Mouse (Mus musculus): Measurements from ENCODE around the gene Mthfd1l. TPM values are rescaled to one million over a fixed set of nuclear protein-coding genes. Genes with fewer than 3 reads are reported as not detected.

Mthfd1l gene
- polyA plus RNA-seq, 1 experiment from 2014 or later: 26.0 TPM

DNA sequence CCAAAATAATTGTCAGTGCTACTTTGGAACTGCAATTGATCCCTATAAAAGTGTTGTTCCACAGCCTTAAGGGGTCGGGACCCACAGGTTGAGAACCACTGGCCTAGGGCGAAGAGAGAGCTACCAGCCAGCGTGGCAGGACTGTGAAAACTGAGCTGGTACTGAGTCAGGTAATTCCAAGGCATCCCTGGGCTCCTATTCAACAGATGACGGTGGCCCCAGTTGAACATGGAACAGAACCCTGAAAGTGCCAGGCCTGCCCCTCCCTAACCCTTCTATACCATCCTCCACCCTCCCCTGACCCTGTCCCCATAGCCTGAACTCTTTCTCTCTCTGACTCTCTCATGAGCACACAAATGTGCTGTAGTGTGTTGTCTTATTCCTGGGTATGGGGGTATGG, 77.3 kb downstream of the Mthfd1l start:
- H3K4me2 ChIP-seq: no peak overlapping the region
- DNase-seq: no peak
- H3K4me1 ChIP-seq (replicated peaks): no peaks in the 10 kb centered on the region; the same call in 1 of the 2 replicates
- no peak overlapping the region for H3K4me3 ChIP-seq (replicated peaks)
- peaks cover 61% of the 10 kb centered on the region for H3K36me3 ChIP-seq
- H3K27me3 ChIP-seq: no peaks in the 10 kb centered on the region
- WGBS (ENCODE audit: insufficient replicate concordance): 83% methylated on average over 4 of the region's 4 CpGs
- H3K9me3 ChIP-seq (replicated peaks): no peaks in the 10 kb centered on the region
- ATAC-seq (ENCODE audit: low read depth): no peak
- no peak overlapping the region for H3K9ac ChIP-seq
- H3K27ac ChIP-seq: no peak overlapping the region

DNA sequence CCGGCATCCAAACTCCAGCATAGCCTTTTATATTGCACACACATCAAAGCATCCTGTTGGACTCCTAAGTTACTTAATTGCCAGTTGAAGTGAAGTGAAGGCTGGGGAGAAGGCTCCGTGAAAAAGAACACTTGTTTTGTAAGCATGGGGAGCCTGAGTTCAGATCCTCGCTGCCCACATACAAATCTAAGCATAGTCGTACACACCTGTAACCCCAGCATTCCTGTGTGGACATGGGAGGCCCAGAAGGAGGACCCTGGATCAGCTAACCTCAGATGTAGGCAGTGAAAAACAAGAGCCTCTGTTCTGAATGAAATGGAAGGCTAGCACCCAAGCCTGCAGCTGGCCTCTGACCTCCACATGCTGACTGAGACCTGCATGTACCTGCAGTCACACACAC, 79.8 kb downstream of the Mthfd1l start:
- 88% methylated on average over 4 of the region's 4 CpGs for WGBS (ENCODE audit: insufficient replicate concordance)
- no peak for DNase-seq
- H3K9ac ChIP-seq: no peak overlapping the region
- no peaks in the 10 kb centered on the region for H3K27me3 ChIP-seq
- no peaks in the 10 kb centered on the region for H3K9me3 ChIP-seq (replicated peaks)
- no peaks in the 10 kb centered on the region; the same call in 1 of the 2 replicates for H3K4me1 ChIP-seq (replicated peaks)
- no peak for ATAC-seq (ENCODE audit: low read depth)
- H3K27ac ChIP-seq: no peak overlapping the region
- H3K4me3 ChIP-seq (replicated peaks): no peak overlapping the region
- H3K4me2 ChIP-seq: no peak overlapping the region
- H3K36me3 ChIP-seq: peaks cover 67% of the 10 kb centered on the region

DNA sequence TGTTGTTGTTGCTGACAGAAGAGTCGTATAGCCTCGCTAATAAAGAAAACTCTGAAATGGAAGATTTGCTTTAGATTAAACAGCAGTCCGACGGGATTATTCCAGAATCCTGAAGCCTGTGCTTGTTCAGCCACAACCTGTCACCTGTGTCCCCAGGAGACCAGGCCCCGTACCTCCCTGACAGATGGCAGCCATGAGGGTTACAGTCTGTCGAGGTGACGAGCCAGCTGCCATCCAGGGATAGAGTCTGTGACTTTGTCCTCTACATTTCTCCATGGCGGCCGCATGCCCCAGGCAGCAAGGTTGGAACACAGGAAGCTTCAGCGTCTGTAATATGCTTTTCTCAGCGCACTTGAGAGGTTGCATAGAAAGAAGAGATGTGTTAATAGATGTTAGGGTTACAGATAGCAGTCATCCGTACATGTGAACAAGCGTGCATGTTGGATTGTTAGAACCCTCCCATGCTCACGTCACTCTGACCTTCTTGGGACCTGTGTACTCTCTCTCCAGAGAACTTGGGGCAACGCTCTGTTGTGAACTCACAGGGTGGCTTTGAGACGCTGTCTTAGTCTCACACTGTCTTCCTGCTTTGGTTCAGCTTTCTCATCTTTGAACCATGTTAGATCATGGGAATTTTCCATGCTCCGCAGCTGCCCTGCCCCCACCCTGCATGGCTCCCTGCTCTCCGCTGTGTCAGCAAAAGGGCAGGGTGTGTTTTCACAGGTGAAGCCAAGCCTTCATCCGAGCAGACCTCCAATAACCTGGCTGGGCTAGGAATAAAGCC, 80.6 kb downstream of the Mthfd1l start:
- H3K4me3 ChIP-seq (replicated peaks): no peak overlapping the region
- H3K9ac ChIP-seq: no peak overlapping the region
- no peak for ATAC-seq (ENCODE audit: low read depth)
- no peak overlapping the region for H3K27ac ChIP-seq
- H3K9me3 ChIP-seq (replicated peaks): no peaks in the 10 kb centered on the region
- H3K4me1 ChIP-seq (replicated peaks): no peaks in the 10 kb centered on the region
- WGBS (ENCODE audit: insufficient replicate concordance): 81% methylated on average over 19 of the region's 19 CpGs
- DNase-seq: no peak
- no peaks in the 10 kb centered on the region for H3K27me3 ChIP-seq
- H3K36me3 ChIP-seq: peaks cover 65% of the 10 kb centered on the region
- no peak overlapping the region for H3K4me2 ChIP-seq

DNA sequence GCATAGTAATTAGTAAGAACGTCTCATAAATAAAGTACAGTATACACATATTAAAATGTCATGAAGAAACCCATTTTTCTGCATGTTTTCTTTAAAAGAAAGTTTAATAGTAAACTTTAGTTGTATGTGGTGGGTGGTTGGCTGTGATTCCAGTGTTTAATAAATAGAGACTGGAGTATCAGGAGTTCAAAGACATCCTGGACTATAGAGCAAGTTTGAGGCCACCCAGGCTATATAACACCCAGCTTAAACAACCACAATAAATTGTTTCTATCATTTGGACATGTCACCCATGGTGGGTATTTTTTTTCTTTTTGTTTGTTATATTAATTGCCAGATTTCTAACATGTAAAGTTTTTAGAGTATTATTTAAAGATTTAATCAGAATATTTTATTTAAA, 81.7 kb downstream of the Mthfd1l start:
- H3K9me3 ChIP-seq (replicated peaks): no peaks in the 10 kb centered on the region

DNA sequence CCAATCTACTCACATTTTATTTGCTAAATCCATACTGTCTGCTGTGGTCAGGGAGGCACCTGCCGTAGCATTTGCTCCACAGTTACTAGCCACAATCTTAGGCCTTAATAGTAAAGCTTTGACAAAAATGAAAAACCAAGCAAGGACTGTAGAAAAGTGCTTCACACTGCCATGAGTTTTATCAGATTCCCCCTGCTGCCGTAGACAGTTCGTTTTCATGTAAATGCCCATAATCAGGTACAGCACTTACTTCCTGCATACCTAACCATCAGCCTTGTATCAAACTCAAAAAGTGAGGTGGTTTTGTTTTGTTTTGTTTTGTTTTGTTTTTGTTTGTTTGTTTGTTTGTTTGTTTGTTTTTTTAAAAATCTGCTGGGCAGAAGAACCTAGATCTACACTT, 84.5 kb downstream of the Mthfd1l start:
- Histone ChIP-seq H3K9ac (no peak overlapping the region), H3K36me3 (peaks cover 55% of the 10 kb centered on the region), H3K4me1 (replicated peaks) (no peaks in the 10 kb centered on the region), H3K27me3 (no peaks in the 10 kb centered on the region), H3K27ac (no peak overlapping the region), H3K9me3 (replicated peaks) (no peaks in the 10 kb centered on the region), H3K4me3 (replicated peaks) (no peak overlapping the region), H3K4me2 (no peak overlapping the region)
- DNase-seq: no peak
- ATAC-seq (ENCODE audit: low read depth): no peak
- WGBS (ENCODE audit: insufficient replicate concordance): 85% methylated on average over 3 of the region's 3 CpGs

More for the DNA sequence above, 81.7 kb downstream of the Mthfd1l start:
- Histone ChIP-seq H3K36me3 (peaks cover 66% of the 10 kb centered on the region), H3K4me1 (replicated peaks) (no peaks in the 10 kb centered on the region), H3K4me3 (replicated peaks) (no peak overlapping the region), H3K4me2 (no peak overlapping the region), H3K27ac (no peak overlapping the region), H3K27me3 (no peaks in the 10 kb centered on the region), H3K9ac (no peak overlapping the region)
- WGBS (ENCODE audit: insufficient replicate concordance): 88% methylated on average over 1 of the region's 1 CpGs
- no peak for ATAC-seq (ENCODE audit: low read depth)
- DNase-seq: no peak

DNA sequence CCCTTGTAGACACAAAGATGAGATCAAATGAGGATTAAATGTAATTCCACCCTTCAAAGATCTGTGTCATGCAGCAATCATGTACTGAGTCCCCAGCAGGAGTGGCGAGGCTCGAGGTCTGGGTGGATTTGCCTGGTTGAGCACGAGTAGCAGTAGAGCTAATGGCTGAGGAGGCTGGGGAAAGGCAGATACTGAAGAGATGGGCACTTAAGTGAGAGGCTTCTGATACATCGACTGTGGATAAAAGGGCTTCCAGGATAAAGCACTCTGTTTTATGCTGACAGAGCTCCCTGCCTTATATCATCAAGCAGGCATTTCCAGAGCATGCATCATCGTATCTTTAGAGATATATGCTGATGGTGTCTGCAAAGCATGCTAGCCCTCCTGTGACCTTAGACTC, 84.9 kb downstream of the Mthfd1l start:
- ATAC-seq (ENCODE audit: low read depth) (no peak), DNase-seq (no peak)
- H3K4me2 ChIP-seq: no peak overlapping the region
- no peaks in the 10 kb centered on the region for H3K27me3 ChIP-seq
- no peak overlapping the region for H3K27ac ChIP-seq
- no peaks in the 10 kb centered on the region for H3K4me1 ChIP-seq (replicated peaks)
- no peaks in the 10 kb centered on the region for H3K9me3 ChIP-seq (replicated peaks)
- WGBS (ENCODE audit: insufficient replicate concordance): 74% methylated on average over 5 of the region's 5 CpGs
- peaks cover 53% of the 10 kb centered on the region for H3K36me3 ChIP-seq
- H3K4me3 ChIP-seq (replicated peaks): no peak overlapping the region
- no peak overlapping the region for H3K9ac ChIP-seq

DNA sequence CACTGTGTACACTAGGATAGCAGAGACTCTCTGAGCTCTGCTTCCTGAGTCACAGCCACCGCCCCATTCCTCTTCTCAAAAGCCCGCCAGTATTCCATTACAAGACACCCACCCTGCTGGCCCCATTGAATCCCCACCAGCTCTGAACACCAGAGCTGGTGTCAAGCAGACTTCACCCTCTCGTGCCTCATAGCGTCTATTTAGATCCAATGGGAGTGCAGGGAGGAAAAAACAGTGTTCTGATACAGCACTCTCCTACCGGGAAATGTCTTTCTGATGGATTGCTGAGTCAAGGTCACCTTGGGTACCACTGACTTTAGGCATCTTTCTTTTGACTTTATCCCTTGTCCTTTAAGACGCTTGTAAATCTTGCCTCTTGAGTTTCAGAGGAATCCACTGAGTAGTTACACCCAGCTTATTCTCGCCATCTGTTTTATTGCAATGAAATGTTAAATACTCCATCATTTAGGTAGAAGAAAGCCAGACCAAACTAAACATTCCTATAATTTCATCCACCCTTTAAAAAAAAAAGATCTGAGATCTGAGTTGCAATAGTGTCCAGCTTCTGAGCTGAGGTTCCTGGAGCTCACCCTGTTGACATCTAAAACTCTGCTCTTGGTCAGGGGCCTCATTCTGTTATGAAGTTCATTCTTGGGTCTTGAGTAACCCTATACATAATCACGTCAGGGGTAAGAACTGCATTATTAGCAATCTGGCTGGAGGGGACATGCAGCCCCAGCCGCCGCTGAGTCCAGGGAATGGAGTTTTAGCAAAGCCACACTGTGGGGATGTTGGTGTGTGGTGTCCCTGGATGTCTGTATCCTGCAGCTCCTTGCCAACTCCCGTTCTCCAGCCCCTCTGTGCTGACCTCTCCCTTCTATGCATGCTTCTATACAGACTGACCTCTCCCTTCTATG, 88.4 kb downstream of the Mthfd1l start:
- Histone ChIP-seq H3K9me3 (replicated peaks) (no peaks in the 10 kb centered on the region), H3K4me1 (replicated peaks) (no peaks in the 10 kb centered on the region), H3K27me3 (no peaks in the 10 kb centered on the region), H3K36me3 (peaks cover 61% of the 10 kb centered on the region), H3K9ac (no peak overlapping the region), H3K27ac (no peak overlapping the region), H3K4me2 (no peak overlapping the region), H3K4me3 (replicated peaks) (no peak overlapping the region)
- ATAC-seq (ENCODE audit: low read depth): no peak
- DNase-seq: no peak
- 81% methylated on average over 11 of the region's 11 CpGs for WGBS (ENCODE audit: insufficient replicate concordance)

DNA sequence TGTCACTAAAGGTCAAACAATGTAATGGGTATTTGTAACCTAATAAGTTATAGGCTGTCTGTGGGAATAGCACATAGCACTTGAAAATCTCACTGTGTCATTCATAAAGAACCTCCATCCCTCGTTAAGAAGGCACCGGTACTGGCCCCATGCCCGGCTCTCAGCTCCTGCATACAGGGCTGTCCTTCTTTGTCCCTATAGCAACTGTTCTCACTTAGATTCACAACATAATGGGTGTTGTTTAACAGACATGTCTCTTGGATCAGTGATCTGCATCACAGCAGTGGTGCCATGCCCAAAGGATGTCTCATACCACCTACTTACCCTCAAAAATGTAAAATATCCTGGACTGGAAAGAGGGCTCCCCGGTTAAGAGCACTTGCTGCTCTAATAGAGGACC, 90.6 kb downstream of the Mthfd1l start:
- Histone ChIP-seq H3K27ac (no peak overlapping the region), H3K36me3 (peaks cover 49% of the 10 kb centered on the region), H3K9me3 (replicated peaks) (no peaks in the 10 kb centered on the region), H3K27me3 (no peaks in the 10 kb centered on the region), H3K9ac (no peak overlapping the region), H3K4me3 (replicated peaks) (no peak overlapping the region), H3K4me1 (replicated peaks) (no peaks in the 10 kb centered on the region), H3K4me2 (no peak overlapping the region)
- WGBS (ENCODE audit: insufficient replicate concordance): 88% methylated on average over 4 of the region's 4 CpGs
- DNase-seq: no peak
- no peak for ATAC-seq (ENCODE audit: low read depth)

DNA sequence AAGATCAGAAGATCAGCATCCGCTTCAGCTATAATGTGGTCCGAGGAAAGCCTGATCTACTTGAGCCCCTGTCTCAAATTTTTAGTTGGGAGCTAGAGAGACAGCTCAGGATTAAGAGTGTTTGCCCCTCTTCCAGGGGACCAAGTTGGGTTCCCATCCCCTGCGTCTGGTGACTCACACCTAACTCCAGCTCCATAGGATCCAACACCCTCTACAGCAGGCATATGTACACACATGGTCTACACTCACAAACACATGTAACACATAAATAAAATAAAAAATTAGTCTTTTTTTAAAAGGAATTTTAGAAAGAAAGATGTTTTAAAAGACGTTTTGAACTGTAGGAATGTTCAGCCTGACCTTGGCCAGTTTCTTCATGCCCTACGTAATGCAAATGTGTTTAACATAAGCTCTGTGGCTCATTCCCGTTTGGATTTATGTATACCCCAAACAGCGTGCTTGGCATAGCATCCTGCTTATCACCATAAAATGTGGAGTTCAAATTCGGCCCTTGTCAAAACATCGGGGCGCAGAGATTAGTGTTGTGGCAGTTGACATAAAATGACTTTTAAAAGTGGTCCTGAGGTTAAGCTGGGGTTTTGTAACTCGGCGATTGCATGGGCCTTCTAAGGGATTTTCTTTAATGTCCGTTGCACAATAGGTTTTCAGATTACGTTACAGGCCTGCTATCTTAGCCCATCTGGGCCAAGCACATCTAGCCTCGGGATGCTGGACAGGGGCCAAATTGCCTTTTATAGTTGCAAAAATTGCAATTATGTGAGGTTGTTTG, 92.6 kb downstream of the Mthfd1l start:
- H3K4me1 ChIP-seq (replicated peaks): no peaks in the 10 kb centered on the region
- ATAC-seq (ENCODE audit: low read depth) (no peak), DNase-seq (no peak)
- H3K9ac ChIP-seq: no peak overlapping the region
- no peaks in the 10 kb centered on the region for H3K9me3 ChIP-seq (replicated peaks)
- H3K4me2 ChIP-seq: no peak overlapping the region
- H3K36me3 ChIP-seq: peaks cover 52% of the 10 kb centered on the region
- H3K27me3 ChIP-seq: no peaks in the 10 kb centered on the region
- no peak overlapping the region for H3K27ac ChIP-seq
- 77% methylated on average over 15 of the region's 15 CpGs for WGBS (ENCODE audit: insufficient replicate concordance)
- H3K4me3 ChIP-seq (replicated peaks): no peak overlapping the region

DNA sequence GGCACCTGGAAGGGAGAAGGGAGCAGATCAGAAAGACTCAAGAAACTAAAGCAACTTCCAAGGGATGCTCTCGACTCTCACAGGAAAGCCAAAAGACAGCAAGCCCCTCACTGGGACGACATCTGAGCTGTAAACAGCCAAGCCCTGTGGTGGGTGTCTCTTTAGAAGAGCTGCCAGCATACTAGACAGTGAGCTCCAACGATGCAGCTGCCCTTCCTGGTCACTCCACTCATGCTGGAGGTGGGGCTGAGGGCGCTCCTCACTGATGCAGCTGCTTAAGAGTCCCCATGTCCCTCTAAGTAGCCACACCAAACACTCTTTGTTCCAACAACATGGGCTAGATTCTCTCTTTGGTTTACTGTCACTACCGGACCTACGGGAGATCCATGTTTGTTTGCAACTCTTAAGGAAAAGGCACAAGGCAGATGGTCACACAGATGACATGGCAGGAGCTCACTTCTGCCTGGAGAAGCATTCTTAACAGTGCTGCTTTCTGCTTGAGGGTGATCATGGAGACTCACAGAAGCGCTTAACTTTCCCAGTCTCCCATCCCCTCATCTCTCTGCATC, 96.4 kb downstream of the Mthfd1l start:
- Histone ChIP-seq H3K27ac (no peak overlapping the region), H3K9me3 (replicated peaks) (no peaks in the 10 kb centered on the region), H3K27me3 (no peaks in the 10 kb centered on the region), H3K4me1 (replicated peaks) (no peaks in the 10 kb centered on the region), H3K36me3 (peaks cover 48% of the 10 kb centered on the region), H3K4me3 (replicated peaks) (no peak overlapping the region), H3K9ac (no peak overlapping the region), H3K4me2 (no peak overlapping the region)
- DNase-seq (no peak), ATAC-seq (ENCODE audit: low read depth) (no peak)
- WGBS (ENCODE audit: insufficient replicate concordance): 75% methylated on average over 7 of the region's 7 CpGs

DNA sequence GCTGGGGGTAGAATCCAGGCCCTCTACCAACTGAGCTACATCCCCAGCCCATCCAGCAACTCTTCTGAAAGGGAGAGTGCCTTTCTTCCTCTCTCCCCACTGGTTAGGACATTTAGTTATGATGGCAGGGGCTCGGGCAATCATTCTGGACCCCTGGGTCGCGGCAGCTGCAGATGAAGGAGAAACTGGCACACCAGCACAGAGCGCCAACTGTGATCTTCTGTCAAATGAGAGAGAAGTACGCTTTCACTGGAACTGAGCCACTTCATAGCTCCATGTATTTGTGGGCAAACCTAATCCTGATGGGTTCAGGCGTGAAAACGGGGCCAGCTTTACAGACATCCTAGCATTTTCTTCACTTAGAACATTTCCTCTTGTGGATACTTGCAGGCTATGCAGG, 97.1 kb downstream of the Mthfd1l start:
- H3K4me1 ChIP-seq (replicated peaks): no peaks in the 10 kb centered on the region
- H3K9ac ChIP-seq: no peak overlapping the region
- 84% methylated on average over 7 of the region's 7 CpGs for WGBS (ENCODE audit: insufficient replicate concordance)
- H3K4me2 ChIP-seq: no peak overlapping the region
- peaks cover 45% of the 10 kb centered on the region for H3K36me3 ChIP-seq
- no peak overlapping the region for H3K27ac ChIP-seq
- H3K9me3 ChIP-seq (replicated peaks): no peaks in the 10 kb centered on the region
- no peaks in the 10 kb centered on the region for H3K27me3 ChIP-seq
- no peak overlapping the region for H3K4me3 ChIP-seq (replicated peaks)
- ATAC-seq (ENCODE audit: low read depth) (no peak), DNase-seq (no peak)
